Mouse (Mus musculus) heart, embryonic 11.5 days (tissue): ENCODE data around the gene Ttc7. TPM values are rescaled to one million over a fixed set of nuclear protein-coding genes. Genes with fewer than 3 reads are reported as not detected.

Source experiments
- ATAC-seq: fragments of 200-750 bp; cut with Nextera tagmentation; replicated peaks from 2 replicates; pipeline ENCODE4 v1.8.0; 2017; ENCODE audit warnings: moderate library complexity; ENCODE audit not compliant: insufficient number of reproducible peaks, low FRiP score, low TSS enrichment
- H3K27ac ChIP-seq: fragments of 300-500 bp; sonication (generic); 2 replicates; pipeline ENCODE4 v1.5.1; 2014; ENCODE audit warnings: mild to moderate bottlenecking, low read depth, low read length
- H3K27me3 ChIP-seq: fragments of 300-500 bp; sonication (generic); 2 replicates; pipeline ENCODE4 v1.6.1; 2014; ENCODE audit warnings: mild to moderate bottlenecking, low read length, mixed read lengths; ENCODE audit not compliant: control insufficient read depth, insufficient read depth
- H3K36me3 ChIP-seq: fragments of 300-500 bp; sonication (generic); 2 replicates; pipeline ENCODE4 v1.6.1; 2014; ENCODE audit warnings: mild to moderate bottlenecking, low read length, moderate library complexity, mixed read lengths; ENCODE audit not compliant: control insufficient read depth, insufficient read depth
- H3K4me1 ChIP-seq: fragments of 300-500 bp; sonication (generic); 2 replicates; pipeline ENCODE4 v1.6.1; 2014; ENCODE audit warnings: low read length; ENCODE audit not compliant: control insufficient read depth, insufficient read depth
- H3K4me2 ChIP-seq: fragments of 300-500 bp; sonication (generic); 2 replicates; pipeline ENCODE4 v1.6.1; 2014; ENCODE audit warnings: mild to moderate bottlenecking, moderate library complexity
- H3K4me3 ChIP-seq: fragments of 300-500 bp; sonication (generic); 2 replicates; pipeline ENCODE4 v1.5.1; 2014; ENCODE audit warnings: low read depth, low read length
- H3K9ac ChIP-seq: fragments of 300-500 bp; sonication (generic); 2 replicates; pipeline ENCODE4 v1.6.1; 2014; ENCODE audit warnings: mild to moderate bottlenecking, low read depth, low read length, moderate library complexity
- H3K9me3 ChIP-seq: fragments of 300-500 bp; sonication (generic); replicated peaks from 2 replicates; pipeline ENCODE4 v1.6.1; 2016; ENCODE audit warnings: low read length; ENCODE audit not compliant: control insufficient read depth
- WGBS: fragments of 180-500 bp; shearing (Covaris S2); extraction: QIAGEN DNeasy Blood & Tissue Kit; methylation state at CpG from one replicate; pipeline ENCODE4 v1.1.7; 2014; ENCODE audit not compliant: insufficient replicate concordance; 5-methylcytosine and 5-hydroxymethylcytosine counted together
- polyA plus RNA-seq: library from polyadenylated mRNA; unstranded; fragments of >200 nt; fragmentation: Nextera tagmentation; extraction: Ambion mirVana; gene quantifications from 2 replicates; pipeline ENCODE4 v1.2.1, GENCODE M21; 2014

The Ttc7 gene
- polyA plus RNA-seq, 1 experiment from 2014 or later: 1.9 TPM

GRCm38 (mm10) chr17:87377536-87377935 lies 94.8 kb downstream of the Ttc7 start:
- Histone ChIP-seq H3K27ac (no peak overlapping the region), H3K36me3 (no peaks in the 10 kb centered on the region), H3K9me3 (no peaks in the 10 kb centered on the region), H3K4me3 (no peak overlapping the region), H3K27me3 (no peaks in the 10 kb centered on the region), H3K4me1 (peaks cover 31% of the 10 kb centered on the region), H3K9ac (no peak overlapping the region), H3K4me2 (no peak overlapping the region)
- 72% methylated on average over 6 of the region's 6 CpGs for WGBS
- ATAC-seq: no peak

- 73% methylated on average over 16 of the region's 16 CpGs for WGBS
- 0 out of 2 replicates have a peak, but pooled peaks have one; percentile 8 for ATAC-seq
- Histone ChIP-seq H3K36me3 (no peaks in the 10 kb centered on the region), H3K4me1 (peaks cover 31% of the 10 kb centered on the region), H3K27me3 (no peaks in the 10 kb centered on the region), H3K9ac (no peak overlapping the region), H3K27ac (no peak overlapping the region), H3K9me3 (no peaks in the 10 kb centered on the region), H3K4me3 (no peak overlapping the region), H3K4me2 (no peak overlapping the region)
Observed at GRCm38 (mm10) chr17:87378354-87379159, 95.9 kb downstream of the Ttc7 start.

GRCm38 (mm10) chr17:87379160-87379624 lies 96.5 kb downstream of the Ttc7 start:
- H3K4me2 ChIP-seq: no peak overlapping the region
- ATAC-seq: no peak
- no peaks in the 10 kb centered on the region for H3K36me3 ChIP-seq
- H3K4me1 ChIP-seq: peaks cover 31% of the 10 kb centered on the region
- no peaks in the 10 kb centered on the region for H3K9me3 ChIP-seq
- WGBS: 75% methylated on average over 11 of the region's 11 CpGs
- H3K27me3 ChIP-seq: no peaks in the 10 kb centered on the region
- no peak overlapping the region for H3K27ac ChIP-seq
- no peak overlapping the region for H3K4me3 ChIP-seq
- H3K9ac ChIP-seq: no peak overlapping the region

- H3K4me2 ChIP-seq: no peak overlapping the region
- 0 out of 2 replicates have a peak overlapping the region, but pooled peaks have one; percentile 16 for H3K9ac ChIP-seq
- H3K4me3 ChIP-seq: no peak overlapping the region
- no peaks in the 10 kb centered on the region for H3K36me3 ChIP-seq
- H3K4me1 ChIP-seq: peaks cover 31% of the 10 kb centered on the region
- ATAC-seq: no peak
- no peaks in the 10 kb centered on the region for H3K9me3 ChIP-seq
- H3K27me3 ChIP-seq: no peaks in the 10 kb centered on the region
- 46% methylated on average over 8 of the region's 10 CpGs for WGBS
- H3K27ac ChIP-seq: no peak overlapping the region
Observed at GRCm38 (mm10) chr17:87379821-87380220, 97.1 kb downstream of the Ttc7 start.

- H3K9me3 ChIP-seq: no peaks in the 10 kb centered on the region
- H3K4me3 ChIP-seq: no peak overlapping the region
- H3K4me2 ChIP-seq: no peak overlapping the region
- no peaks in the 10 kb centered on the region for H3K36me3 ChIP-seq
- H3K27ac ChIP-seq: no peak overlapping the region
- H3K4me1 ChIP-seq: peaks cover 30% of the 10 kb centered on the region
- 90% methylated on average over 9 of the region's 9 CpGs for WGBS
- no peaks in the 10 kb centered on the region for H3K27me3 ChIP-seq
- no peak overlapping the region for H3K9ac ChIP-seq
- ATAC-seq: no peak
Observed at GRCm38 (mm10) chr17:87380681-87381080, 98.0 kb downstream of the Ttc7 start.

DNA sequence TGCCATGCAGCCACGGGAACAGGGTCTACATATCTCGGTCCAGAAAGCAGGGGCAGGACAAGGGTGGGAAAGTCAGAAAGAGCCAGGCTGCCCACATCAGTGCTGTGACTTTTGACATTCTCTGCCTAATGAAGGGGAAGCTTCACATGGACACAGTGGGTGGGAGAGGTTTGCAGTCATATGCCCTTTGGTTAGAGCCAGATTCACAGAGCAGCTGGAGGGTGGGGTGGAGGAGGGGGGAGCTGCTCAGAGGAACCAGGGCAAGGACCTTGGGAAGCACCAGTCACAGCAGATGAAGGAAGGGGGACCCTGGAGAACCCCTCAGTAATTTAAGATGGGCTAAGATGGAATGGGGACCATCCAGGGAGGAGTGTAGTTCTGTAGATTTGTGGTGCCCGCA lies 103.1 kb downstream of the Ttc7 start:
- Histone ChIP-seq H3K4me1 (no peaks in the 10 kb centered on the region), H3K27ac (no peak overlapping the region), H3K4me3 (no peak overlapping the region), H3K9me3 (no peaks in the 10 kb centered on the region), H3K4me2 (no peak overlapping the region), H3K9ac (no peak overlapping the region), H3K27me3 (no peaks in the 10 kb centered on the region), H3K36me3 (no peaks in the 10 kb centered on the region)
- ATAC-seq: no peak
- WGBS: 71% methylated on average over 3 of the region's 3 CpGs

- Histone ChIP-seq H3K27me3 (no peaks in the 10 kb centered on the region), H3K4me2 (no peak overlapping the region), H3K9ac (no peak overlapping the region), H3K4me3 (no peak overlapping the region), H3K27ac (no peak overlapping the region), H3K9me3 (no peaks in the 10 kb centered on the region), H3K4me1 (no peaks in the 10 kb centered on the region), H3K36me3 (no peaks in the 10 kb centered on the region)
- ATAC-seq: no peak
- WGBS: 26% methylated on average over 4 of the region's 5 CpGs
Observed at GRCm38 (mm10) chr17:87387068-87387467, 104.4 kb downstream of the Ttc7 start.

DNA sequence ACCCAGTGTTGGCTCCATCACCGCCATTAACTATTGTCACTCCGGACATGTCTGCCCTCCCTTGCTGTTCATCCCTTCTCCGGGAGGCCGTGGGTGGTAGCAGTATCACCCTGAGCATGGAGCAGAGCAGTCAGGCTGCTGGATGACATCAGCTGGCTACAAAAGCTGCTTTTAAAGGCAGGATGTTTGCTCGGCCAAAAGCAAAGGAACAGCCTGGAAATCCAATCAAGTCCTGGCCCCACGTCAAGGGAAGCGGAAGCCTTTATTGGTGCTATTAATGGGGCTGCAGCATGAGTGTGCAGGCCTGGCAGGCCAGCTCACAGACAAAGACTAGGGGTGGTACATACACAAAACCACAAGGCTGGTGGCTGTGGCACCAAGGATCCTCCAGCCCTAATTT lies 108.6 kb downstream of the Ttc7 start:
- H3K36me3 ChIP-seq: no peaks in the 10 kb centered on the region
- no peaks in the 10 kb centered on the region for H3K9me3 ChIP-seq
- WGBS: 70% methylated on average over 7 of the region's 7 CpGs
- no peak for ATAC-seq
- H3K4me1 ChIP-seq: no peaks in the 10 kb centered on the region; the same call in 1 of the 2 replicates
- H3K4me2 ChIP-seq: no peak overlapping the region
- no peak overlapping the region for H3K9ac ChIP-seq
- H3K27me3 ChIP-seq: no peaks in the 10 kb centered on the region
- no peak overlapping the region for H3K27ac ChIP-seq
- no peak overlapping the region for H3K4me3 ChIP-seq

DNA sequence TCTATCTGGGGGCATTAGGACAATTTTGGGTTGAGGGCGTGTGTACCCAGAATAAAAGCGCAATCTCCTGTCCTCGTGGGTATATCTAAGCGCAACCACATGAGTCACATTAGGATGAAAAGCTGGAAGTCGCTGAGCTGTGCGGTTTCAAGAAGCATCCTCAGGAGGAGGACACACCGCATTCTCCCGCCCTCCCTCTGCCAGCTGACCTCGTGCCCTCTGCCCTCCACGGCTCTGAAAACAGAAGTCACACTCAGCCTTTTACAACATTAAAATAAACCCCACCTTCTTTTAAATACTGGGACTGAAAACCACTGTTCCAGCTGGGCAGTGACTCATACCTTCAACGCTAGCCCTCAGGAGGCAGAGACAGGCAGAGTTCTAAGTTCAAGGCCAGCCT lies 114.4 kb downstream of the Ttc7 start:
- no peaks in the 10 kb centered on the region; the same call in 1 of the 2 replicates for H3K4me1 ChIP-seq
- no peaks in the 10 kb centered on the region for H3K9me3 ChIP-seq
- H3K4me2 ChIP-seq: no peak overlapping the region
- no peak overlapping the region for H3K4me3 ChIP-seq
- H3K9ac ChIP-seq: no peak overlapping the region
- ATAC-seq: no peak
- 79% methylated on average over 11 of the region's 11 CpGs for WGBS
- H3K36me3 ChIP-seq: no peaks in the 10 kb centered on the region
- no peak overlapping the region for H3K27ac ChIP-seq
- no peaks in the 10 kb centered on the region for H3K27me3 ChIP-seq
